Mouse (Mus musculus) liver (tissue): ENCODE measurements around the gene 1190007I07Rik.

Source experiments
- DNase-seq: peaks from one replicate; pipeline ENCODE4 v3.0.0-alpha.2; 2020; ENCODE audit warnings: mixed read lengths

The 1190007I07Rik gene

DNA sequence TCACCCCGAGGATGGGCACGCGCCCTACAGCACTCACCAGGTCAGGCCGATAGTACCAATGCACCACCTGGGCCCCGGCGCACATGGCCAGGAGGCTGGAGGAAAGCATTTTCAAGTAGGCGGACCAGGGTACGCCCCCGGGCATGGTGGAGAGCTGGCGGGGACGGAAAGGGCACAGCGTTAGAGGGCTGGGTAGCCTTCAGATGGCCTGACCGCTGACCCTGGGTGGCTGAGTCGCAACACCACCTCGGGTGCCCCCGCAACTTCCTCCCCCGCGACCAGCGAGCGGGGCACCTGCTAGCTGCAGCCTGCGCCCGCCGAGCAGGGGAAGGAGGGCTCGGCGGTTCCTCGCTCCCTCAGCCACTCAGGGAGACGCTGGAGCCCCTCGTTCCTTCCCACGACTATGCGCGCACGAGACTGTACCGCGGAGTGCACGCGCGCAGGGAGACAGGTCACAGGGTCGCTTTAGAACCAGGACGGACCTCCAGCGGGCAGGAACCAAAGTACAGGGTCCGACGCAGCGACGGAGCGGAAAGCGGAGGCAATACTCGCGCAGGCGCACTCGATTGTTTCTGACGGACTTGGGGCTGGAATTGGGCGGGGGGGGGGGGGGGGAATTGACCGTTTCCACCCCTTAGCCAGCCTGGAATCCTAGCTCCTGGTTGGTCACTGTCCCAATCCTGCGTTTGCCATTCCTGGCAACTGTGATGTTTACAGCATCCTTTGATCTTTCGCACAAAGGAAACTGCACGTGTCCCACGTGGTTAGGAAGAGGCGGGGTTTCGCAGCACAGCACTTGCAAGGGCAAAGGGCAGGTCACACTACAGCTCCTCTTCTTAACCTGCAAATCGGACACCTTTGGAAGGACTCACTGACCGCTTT, at the start of gene 1190007I07Rik:
Gene 1190007I07Rik, minus strand, starts transcription at position 558 of the 882 bp plus-strand sequence.
- DNase-seq, result peak; percentile 91

DNA sequence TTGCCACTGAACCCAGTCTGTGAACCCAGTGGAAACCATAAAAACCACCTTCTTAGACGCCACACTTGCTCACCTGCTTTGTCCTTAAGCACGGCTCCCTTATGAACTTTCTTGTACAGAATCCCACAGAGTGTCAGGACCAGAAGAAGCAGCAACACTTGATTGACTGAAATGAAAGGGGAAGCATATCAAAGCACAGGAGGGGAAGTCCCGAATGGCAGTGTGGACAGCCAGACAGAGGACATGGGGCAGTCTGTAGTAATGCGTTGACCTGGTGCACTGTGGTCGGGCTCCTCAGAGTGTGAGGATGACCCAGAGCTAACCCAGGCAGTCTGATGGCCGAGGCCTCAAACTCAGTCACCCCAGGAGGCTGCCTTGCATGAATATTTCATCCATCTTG, 47.2 kb upstream of the 1190007I07Rik start:
- DNase-seq, result no peak

DNA sequence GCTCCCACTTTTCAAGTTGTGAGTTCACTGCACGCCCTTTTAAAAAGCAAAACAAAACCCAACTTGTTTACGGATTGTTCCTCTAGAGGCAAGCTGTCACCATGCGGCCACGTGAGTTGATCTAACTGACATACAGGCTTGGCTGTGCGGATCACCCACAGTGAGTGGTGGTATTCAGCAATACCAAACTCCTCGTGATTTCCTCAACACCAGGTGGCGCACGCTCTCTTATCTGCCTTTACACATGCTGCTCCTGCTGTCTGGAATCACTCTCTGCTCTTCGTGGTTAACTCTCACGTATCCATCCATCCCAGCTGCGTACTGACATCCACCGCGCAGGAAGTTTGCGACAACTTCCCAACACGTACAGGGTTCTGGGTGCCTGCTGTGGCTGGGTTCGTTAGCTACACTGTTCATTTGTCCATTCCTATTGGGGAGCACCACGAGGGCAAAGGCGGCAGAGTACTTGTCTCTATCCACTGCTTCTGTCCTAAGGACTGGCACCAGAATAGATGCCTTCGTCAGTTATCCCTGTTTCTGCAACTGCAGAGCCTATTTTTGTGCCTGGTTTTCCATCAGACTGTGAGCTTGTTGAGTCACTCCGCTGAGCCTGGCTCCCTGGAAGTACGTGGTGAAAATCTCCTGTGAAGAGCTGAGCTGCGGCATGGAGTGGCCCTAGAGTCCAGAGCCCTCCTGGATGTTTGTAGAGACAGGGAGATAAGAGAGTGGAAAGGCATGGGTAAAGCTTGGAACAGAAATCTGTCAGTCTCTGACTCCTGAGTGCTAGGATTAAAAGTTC, 43.6 kb upstream of the 1190007I07Rik start:
- DNase-seq, result peak; percentile 84

DNA sequence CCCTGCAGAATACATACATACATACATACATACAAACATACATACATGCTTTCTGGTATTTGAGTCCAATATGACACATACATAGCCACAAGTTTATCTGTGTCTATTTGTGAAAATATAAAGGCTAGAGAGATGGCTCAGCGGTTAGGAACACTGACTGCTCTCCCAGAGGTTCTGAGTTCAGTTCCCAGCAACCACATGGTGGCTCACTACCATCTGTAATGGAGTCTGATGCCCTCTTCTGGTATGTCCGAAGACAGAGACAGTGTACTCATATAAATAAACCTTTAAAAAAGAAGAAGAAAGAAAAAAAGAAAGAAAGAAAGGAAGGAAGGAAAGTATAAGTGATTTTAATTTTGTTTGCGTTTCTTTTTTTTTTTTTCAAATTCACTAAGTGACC, 42.9 kb upstream of the 1190007I07Rik start:
- no peak for DNase-seq

DNA sequence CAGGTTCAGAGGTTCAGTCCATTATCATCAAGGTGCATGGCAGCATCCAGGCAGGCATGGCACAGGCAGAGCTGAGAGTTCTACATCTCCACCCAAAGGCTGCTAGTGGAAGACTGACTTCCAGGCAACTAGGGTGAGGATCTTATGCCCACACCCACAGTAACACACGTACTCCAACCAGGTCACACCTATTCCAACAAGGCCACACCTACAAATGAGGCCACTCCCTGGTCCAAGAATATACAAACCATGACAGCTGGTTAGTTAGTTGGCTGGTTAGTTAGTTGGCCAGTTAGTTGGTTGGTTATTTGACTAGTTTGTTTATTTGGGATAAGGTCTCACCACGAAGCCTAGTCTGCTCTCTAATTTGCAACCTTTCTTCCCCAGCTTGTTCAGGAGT, 40.3 kb upstream of the 1190007I07Rik start:
- DNase-seq, result no peak

DNA sequence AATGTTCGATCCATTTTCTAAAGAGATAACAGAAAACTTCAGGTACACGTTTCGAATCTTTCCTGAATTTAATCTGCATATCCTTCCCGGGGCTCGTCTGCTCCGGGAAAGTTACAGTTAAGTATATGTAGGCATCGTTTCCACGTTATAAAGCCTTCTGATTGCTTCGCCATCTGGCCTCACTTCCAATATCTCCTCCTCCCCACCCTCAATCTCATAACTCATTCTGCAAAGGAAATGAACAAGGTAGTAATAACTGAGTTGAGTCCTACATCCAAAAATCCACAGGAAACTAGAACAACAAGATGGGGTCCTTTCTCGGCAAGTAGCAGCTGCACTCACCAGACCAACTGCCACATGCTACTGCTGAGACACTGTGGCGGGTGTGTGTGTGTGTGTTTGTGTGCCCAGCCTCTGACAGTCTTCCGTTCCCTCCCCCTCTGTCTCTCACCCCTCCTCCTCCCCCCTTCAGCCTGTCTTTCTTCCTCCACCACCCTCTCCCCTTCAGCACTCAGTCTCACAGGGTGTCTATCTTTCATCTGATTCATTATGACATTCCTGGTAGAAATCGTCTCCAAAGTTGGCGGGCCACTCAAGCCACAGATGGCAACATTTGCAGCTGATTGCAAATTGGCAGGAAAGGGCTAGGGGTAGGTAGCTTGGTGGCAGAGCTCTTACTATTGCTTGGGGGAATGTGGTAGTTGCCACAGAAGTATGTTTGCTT, 39.4 kb upstream of the 1190007I07Rik start:
- no peak for DNase-seq

DNA sequence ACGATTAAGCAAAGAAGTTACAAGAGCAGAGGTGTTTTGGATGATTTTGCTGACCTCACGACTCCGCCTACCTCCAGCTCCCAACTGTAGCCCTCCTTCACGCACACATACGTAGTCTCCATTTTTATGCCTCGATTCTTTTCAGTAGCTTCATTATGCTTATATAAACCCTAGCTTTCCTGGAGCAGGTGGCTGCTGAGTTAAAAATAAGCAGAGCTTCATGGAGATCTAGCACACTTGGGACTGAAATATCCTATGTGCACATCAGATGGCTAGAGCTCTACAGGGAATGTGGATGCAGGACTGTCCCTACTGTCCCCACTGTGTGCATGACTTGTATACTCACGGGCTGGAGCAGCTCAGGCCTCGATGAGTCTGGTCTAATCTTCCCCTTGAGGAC, 38.8 kb upstream of the 1190007I07Rik start:
- DNase-seq, result no peak

DNA sequence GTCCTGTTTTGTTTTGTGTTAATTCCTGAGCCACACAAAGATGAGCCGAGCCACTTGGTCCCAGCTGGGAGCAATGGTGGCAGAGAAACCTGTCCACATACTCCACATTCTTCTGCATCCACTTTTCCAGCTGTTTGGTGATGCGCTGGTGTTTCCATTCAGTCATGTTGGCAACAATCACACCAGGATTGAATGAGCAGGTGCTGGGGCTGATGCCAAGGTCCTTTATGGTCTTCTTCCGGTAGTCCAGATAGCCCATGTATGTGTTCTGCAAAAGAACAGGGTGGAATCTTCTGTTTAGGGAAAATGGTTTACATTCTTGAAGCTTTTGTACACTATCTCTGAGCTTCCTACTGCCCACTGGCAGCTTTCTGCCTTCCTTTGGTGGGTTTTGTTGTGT, 31.6 kb upstream of the 1190007I07Rik start:
- no peak for DNase-seq

DNA sequence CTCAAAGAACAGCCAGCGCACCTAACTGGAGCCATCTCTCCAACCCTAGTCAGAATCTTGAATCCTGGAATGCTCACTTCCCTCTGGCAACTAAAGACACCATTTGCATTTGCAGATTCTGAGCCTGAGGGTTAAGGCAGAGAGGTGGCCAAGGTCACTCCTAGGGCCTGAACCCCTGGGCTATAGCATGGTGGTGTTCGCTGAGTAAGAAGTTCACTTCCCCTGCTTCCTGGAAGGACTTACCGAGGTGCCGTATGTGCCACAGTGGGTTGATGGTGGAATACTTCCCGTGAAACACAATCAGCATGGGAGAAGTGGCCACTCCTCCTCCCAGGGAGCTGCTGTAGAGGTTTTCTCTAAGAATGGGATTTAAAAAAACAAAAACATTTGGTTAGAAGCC, 29.6 kb upstream of the 1190007I07Rik start:
- DNase-seq, result no peak

DNA sequence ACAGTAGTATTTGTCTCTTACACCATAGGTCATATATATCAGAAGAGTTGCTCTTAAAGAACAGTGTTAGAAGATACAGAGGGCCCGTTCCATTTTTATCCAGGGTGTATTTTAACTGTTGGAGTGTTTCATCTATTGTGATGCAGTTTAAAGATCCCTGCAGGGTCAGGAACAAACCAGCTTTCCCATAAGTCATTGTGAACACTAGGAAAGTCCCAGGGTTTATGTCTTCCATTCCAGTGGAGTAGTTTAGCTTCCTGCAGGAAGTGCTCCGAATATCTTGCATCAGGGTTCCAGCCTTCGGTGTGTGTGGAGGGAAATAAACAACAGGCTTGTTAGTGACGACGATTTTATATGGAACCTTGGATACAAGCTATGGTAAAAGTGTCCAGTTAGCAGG, 28.2 kb upstream of the 1190007I07Rik start:
- no peak for DNase-seq

DNA sequence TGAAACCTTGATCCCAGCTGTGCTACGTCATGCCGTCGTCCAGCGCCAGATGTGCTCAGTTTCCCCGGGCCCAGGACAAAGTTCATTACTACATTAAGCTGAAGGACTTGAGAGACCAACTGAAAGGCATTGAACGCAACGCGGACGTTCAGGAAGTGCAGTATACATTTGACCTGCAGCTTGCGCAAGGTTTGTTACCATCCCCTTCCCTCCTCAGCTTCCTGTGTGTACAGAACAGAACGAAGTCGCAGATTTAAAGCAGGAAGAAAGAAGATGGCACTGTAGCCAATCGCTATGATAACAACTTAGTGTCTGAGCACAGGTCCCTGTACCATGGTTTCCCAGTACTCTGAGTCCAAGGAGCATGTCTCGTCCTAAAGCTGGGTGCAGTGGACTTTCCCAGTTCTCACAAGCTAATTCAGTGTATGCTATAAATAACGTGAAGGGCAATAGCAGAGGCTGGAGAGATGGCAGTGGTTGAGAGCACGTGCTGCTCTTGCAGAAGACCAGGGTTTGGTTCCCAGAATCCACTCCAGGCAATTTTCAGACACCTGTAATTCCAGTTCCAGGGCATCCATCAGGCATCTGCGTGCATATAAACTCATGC, 24.3 kb upstream of the 1190007I07Rik start:
- DNase-seq, result no peak

DNA sequence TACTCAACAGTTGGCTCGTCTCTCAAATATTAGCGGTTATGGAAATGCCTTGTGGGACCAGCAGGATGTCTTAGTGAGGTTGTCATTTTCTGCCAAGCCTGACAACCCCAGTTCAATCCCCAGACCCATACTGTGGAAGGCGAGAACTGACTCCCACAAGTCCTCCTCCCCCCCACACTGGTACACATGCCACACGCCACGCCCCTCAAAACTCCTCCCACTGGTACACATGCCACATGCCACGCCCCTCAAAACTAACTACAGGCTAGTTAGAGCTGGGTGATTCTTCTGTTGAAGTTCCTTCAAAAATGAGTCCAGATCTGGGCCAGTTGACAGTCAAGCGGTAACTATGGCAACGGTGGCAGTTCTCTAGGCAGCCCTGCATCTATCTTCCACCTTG, 23.1 kb upstream of the 1190007I07Rik start:
- no peak for DNase-seq

DNA sequence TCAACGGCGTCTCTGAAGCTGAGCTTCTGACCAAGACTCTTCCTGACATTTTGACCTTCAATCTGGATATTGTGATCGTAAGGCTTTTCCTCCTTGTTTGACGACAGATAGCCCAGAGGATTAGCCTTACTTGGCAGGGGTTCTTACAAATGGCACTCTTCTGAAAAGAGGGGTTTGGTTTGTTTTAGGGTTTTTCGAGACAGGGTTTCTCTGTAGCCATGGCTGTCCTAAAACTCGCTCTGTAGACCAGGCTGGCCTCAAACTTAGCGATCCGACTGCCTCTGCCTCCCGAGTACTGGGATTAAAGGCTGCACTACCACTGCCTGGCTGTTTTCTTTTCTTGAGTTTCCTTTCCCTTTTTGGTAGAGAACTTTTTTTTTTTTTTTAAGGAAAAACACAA, 18.5 kb upstream of the 1190007I07Rik start:
- no peak for DNase-seq

DNA sequence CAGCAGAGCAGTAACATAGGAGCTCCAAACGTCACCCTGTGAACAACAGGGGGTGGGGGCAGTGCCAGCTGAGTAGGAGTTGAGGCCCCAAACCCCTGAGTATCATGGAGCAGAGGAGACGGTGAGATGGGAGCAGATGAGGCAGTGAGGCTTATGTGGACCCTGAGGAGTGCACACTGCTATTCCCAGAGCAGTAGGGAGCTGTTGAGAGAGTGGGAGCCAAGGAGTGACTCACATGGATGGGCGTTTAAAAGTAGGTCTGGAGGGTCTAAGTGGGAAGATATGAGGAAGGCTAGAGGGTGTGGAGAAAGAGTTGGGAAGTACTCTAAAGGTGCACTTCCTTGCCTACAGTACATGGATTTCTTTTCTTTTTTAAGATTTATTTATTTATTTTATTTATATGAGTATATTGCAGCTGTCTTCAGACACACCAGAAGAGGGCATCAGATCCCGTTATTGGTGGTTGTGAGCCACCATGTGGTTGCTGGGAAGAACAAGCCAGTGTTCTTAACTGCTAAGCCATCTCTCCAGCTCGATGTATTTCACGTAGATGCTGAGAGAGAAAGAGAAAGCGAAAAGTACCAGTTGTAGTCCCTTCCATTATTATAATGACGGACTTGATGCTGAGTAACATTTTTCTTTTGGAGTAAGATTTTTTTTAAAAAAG, 16.1 kb upstream of the 1190007I07Rik start:
- DNase-seq, result no peak

DNA sequence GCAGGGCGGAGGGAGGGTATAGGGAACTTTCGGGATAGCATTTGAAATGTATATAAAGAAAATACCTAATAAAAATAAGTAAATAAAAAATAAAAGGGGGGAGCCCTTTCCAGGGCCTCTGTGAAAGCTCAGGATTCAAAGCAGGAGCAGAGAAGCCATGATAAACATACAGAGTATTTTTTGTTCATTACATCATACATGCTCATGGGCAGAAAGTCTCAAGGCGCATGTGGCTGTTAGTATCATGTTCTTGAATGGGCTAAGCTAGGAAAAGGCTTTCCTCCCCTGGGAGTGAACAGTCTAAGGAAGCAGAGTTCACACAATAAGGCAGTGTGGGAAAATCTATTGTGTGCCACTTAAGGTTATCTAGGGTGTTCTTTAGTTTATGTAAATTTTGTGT, 13.3 kb upstream of the 1190007I07Rik start:
- no peak for DNase-seq

DNA sequence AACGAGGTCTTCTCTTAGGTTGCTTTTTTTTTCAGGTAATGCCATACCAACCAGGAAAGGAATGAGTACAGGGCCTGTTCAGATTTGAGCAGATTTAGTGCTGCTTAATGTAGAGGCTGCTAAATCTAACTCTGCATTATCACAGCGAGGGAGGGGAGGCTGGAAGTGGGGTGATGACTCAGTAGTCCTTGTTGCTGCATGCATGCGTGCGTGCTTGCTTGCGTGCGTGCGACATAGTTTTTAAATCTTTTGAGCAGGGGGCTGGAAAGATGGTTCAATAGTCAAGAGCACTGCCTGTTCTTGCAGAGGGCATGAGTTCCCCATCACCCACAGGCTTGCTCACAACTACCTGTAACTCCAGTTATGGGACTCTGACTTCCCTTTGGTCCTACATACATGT, 11.3 kb upstream of the 1190007I07Rik start:
- no peak for DNase-seq

DNA sequence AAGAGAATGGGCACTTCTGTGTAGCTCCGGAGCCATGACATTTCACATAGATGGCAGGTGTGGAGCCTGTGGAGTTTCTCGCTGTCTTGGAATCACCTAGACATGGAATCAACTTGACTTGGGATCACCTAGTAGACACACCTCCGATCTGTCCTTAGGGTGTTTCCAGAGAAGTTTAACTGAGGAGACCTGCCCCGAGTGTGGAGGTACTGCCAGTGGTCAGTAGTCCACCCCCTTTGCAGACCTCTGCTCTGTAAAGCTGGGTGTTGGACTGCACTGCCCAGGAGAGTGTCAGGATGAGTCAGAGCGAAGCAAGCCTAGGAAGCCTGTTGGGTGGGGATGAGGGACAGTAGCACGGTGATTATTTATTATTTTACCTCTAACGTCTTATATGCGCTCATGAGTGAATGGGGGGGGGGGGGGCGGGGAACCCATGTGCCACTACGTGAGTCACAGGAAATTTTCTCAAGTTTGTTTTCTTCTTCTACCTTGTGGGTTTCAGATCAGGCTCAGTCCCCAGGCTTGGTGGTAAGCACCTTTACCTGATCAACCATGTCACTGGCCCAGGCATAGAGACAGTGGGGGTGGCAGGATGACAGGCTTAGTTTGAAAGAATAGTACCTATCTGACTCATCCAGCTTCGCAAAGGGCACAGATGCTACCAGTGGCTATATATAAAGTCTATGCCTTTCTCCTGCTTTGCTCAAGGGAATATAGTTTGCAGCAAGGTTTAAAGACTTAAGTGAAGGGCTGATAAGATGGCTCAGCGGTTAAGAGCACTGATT, 9.7 kb upstream of the 1190007I07Rik start:
- no peak for DNase-seq

DNA sequence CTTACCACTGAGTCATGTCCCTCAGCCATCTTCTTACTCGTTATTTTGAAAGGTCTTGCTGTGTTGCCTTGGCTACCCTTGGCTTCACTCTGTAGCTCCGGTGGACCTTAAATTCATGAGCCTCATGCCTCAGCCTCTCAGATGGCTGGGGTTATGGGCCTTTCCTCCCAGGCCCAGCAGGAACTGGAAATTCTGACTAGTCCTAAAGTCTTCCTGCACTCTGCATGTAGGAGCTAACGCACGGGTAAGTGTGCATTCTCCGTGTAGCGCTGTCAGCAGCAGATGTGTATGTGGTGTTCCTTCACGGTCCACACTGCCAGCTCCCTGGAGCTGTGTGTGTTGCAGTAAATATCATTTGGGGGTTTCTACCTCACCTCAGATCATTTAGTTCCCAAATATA, 8.1 kb upstream of the 1190007I07Rik start:
- DNase-seq, result no peak

DNA sequence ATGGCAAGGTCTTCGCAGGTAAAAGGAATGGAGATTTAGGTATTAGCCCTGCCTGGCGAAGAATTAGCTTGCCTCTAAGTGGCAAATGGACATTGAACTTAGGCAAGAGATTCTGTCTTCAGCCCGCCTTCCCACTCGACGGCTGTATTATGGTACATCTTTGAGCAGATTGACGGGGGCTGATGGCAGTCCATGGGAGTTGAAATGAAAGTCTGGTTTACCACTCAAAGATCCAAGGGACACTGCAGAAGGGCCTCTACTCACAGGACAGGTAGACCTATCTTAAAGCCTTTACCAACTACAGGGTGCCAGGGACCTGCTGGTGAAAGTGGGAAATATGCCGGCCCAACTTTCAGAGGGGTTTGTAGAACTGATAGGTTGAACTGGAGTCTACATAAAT, 7.5 kb upstream of the 1190007I07Rik start:
- no peak for DNase-seq

DNA sequence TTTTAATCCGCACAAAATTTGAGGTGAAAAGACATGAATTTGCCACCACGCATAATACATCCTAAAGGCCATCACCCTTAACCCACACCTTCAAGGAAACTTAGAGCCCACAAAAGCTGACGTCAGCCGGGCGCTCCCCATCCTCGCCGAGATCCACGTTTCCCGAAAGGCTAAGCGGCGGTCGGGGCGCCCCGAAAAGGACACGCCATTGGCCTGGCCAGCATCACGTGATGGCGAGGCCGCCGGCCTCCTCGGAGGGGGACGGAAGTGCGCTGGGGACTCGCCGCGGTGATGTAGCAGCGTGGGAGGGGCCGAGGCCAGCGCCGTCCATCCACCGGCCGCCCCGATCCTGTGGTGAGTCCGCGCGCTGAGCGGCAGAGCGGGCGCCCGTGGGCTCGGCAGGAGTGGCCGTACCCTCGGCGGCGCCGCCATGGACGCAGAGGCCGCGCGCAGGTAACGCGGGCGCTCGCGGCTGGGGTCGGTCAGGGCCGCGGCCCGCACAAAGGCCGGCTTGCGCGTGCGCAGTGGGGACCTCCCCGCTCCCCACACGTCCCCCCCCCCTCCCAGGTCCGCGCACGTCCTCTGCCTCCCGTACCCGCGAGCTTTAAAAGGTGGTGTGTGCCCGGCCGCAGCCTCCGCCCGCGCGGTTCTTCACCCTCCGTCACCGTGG, 6.7 kb upstream of the 1190007I07Rik start, which contains the start of gene Tdg:
Gene Tdg, plus strand, starts transcription at position 243 of the 670 bp plus-strand sequence.
- peak; percentile 97 for DNase-seq

DNA sequence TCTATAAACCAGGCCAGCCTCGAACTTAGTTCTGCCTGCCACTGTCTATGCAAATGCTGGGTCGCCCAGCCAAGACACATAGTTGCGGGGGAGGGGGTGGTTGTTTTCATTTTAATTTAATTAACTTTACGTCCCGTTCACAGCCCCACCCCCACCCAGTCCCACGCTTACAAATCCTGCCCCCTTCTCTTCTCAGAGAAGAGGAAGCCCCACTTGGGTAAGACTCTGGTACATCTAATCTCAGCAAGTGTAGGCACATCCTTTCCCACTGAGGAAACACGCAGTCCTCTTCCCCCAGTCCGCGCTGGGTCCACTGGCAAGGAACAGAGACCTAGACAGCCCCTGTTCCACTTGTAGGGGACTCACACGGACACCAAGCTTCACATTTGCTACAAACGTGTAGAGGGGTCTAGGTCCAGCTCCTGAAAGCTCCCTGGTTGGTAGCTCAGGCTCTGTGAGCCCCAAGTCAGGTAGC, 6.1 kb upstream of the 1190007I07Rik start:
- peak; percentile 15 for DNase-seq
